Mouse (Mus musculus) ES-Bruce4 (cell line): ENCODE results near the gene Akap11.

Source experiments
- CTCF ChIP-seq: IDR thresholded peaks from one replicate; pipeline ENCODE4 v1.8.1; 2011; ENCODE audit warnings: low read depth, low read length
- POLR2A ChIP-seq: IDR thresholded peaks from one replicate; pipeline ENCODE4 v1.8.1; 2011; ENCODE audit warnings: low read length; ENCODE audit not compliant: insufficient read depth

- TF ChIP-seq POLR2A (no peak), CTCF (peak; percentile 59)
These were observed 17.1 kb upstream of the Akap11 start for GRCm38 (mm10) chr14:78553661-78554060.
